Mouse (Mus musculus): ENCODE measurements at regions not wholly inside any gene's neighbourhood (a gene's known extent, or its start where the extent isn't known, plus 50 kb on each side); places are given as distances from the start of the nearest gene placed in this dataset.

DNA sequence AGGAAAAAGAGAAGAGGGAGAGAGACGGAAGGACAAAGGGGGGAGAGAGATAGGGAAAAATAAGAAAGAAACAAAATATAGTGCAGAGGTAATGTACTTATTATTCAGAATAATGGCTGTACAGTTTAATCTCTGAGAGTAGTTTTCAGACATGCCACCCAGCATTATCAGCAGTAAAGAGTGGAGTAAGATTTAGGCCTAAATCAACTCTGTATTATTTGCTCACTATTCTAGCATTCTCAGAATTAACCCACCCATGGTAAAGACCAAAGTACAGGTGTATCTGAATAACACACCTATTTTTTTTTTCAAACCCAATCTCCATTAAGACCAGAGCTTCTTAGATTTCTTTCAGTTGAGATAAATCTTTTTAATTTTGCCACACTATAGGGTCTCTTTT, 177.7 kb upstream of the Gm11114 start:
- DNase-seq: no peak

DNA sequence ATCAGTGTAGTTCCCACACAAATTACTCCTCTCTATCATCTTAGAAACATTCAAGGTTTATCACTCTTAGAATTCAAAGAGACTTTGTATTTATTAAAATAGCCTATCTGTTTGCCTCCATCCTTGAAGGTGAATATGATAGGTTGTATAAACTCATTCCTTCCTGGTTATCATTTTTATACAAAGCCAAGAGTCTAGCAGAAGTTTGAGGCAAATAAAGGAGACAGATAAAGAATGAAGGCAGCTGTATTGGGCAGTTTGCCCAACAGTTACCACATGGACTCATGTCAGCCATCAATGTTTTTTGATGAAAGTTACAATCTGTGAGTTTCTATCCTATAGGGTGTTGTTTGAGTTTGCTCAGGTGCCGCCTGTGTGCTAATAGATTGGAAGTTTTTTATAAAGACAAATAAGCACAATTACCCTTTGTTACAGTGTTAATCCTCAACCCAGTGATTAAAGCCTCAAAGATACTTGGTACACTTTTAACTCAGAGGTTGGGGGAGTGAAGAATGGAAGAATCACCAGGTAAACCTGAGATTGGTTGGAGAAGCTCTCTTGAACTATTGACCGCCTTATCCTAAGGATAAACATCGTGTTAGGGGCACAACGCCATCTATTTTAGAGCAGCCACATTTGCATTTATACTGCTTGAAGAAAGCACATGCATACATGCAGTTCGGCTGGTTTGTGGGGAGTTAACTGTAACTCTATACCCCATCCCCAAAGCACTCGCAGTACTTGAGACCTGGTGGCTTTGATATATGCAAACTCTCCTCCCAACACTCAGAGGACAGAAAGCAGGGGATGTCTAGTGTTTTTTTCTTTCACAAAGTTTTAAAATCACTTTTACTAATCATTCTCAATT, 175.6 kb upstream of the Gm11114 start:
- DNase-seq: no peak

DNA sequence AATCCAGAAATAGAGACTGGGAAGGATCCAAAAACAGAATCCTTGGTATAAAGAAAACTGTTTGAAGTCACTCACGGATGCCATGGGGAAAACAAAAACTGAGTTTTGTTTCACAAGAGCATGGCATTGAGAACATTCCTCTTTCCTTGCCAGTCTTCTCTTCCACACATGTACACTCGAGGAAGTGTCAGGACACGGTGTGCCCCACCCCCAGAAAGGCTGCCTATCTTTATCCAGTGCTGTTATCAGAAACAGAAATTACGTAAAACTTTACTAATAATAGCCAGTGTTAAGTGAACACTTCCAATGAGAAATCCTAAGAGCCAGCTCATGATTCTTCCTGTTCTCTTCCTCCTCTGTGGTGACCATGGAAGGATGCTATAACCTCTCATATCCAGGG, 172.7 kb upstream of the Gm11114 start:
- DNase-seq: no peak

DNA sequence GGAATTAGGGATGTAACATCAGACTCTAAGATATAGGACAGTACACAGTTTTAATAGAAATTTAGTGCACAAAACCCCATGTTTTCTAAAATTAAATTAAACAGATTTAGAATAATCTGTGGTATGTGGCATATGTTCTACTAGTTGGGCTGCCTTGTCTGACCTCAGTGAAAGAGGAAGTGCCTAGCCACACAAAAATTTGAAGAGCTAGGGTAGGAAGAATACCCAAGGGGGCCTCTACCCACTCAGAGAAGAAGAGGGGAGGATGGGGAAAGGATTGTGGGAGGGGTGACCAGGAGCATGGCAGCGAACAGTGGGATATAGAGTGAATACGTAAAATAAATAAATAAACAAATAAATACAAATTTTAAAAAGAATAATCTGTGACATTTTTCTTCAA, 168.2 kb upstream of the Gm11114 start:
- DNase-seq: no peak

DNA sequence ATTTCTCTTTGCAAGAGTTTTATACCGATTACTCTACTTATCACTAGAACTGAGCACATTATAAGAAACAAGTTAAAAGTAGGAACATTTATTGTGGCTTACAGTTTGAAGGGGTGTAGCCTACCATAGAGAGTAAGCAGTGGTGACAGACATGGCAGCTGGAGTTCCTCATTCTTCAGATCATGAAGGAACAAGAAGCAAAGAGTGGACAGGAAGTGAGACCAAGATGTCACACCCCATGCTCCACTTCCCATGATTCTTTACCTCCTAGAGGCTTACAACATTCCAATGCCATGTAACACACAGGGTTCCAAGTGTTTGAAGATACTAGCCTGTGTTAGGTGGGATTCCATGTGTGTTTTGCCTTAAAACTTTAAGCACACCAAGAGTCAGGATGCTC, 146.9 kb upstream of the Gm11114 start:
- no peak for DNase-seq

DNA sequence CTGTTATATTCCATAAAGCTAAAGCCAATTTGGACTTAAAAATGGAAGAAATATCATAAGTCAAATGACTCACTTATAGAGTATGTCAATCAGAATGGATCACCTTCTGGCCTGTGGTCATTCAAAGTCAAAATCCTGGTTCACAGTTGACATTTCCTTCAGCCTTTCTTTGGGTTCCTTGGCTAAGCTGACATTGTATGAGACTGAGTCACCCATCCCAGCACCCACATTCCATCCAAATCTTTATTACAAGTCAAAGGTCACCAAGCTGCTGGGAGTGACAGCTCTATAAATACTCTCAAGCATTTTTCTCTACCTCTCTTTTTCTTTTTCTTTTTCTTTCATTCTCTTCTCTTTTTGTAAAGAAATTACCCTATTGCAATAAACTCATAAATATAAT, 145.3 kb upstream of the Gm11114 start:
- DNase-seq: no peak

DNA sequence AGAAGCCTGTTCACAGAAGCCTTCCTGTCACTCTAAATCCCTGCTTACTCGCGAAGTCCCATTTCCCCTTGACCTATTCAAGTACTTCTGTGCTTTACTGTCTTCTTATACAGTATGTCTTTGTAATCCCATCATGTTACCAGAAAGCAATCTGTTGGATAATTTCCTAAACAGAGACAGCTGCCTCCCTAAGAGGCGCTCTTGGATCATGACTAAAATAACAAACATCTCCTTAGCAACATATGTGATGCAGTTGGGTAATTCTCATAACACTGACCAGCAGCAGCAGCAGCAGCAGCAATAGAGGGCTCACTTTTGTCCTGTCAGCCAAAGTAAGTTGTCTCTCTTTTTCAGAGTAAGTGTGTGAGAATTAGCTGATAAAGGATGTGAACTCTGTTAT, 138.1 kb upstream of the Gm11114 start:
- DNase-seq: no peak

DNA sequence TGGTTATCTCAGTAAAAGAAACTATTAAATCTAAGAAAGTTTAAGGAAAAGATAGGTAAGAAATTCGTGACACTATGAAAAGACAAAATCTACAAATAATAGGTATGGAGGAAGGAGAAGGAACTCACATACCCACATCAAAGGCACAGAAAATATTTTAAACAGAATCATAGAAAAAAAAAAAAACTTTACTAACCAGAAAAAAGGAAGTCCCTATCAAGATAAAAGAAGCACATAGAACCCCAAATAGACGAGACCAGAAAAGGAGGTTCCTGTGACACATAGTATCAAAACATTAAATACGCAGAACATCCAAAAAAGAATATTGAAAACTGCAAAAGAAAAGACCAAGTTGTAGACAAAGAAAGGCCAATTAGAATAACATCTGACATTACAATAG, 111.4 kb upstream of the Gm11114 start:
- DNase-seq: no peak

DNA sequence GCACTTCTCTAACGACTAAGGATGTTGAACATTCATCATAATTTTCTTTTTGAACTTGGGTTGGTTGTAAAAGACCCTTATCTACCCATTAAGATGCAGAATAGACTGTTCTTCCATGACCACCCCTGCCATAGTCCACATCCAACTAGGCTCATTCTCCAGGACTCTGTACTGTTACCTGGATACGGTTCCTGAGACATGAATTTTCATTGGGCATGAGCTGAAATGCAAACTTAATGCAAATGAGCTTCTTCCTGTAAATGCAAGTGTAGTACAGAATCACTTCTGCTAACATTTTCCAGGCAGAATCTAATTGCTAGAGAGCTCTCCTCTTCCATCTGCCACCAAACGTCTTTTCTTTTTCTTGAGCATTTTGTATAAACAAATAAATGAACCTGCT, 87.7 kb upstream of the Gm11114 start:
- no peak for DNase-seq

Data from kidney, postnatal 25 days (tissue).